Mouse (Mus musculus): ENCODE measurements at regions not wholly inside any gene's neighbourhood (a gene's known extent, or its start where the extent isn't known, plus 50 kb on each side); places are given as distances from the start of the nearest gene placed in this dataset.

DNA sequence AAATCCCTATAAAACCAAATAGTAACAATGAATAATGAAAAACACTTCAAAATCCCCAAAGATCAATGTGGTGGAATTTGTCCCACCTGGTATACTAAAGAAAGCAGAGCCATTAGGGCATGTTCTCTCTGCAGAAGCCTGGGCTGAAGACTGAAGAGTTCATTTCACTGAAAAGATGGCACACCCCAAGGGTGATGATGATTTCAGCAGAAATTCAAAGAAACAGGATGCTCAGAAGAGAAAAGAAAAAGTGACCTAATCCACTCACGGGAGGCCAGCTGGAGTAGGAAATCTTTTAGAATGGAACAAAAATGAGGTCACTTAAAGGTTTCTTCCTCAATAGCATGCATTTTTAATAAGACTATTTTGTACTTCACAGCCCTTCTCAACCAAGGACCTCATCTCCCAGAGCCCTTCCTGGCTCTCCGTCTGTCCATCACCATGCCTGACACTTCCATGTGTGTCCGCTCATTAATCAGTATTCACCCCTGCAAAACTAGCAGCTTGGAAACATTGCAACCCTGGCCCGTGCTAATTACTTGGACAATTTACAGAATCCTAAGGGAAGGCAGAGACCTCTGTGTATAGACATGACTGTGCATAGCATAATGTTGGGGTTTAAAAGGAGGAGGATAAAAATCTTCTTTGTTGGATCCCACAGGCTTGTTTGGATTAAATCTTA is 101.9 kb upstream of the F13a1 start:
- DNase-seq (ENCODE audit: low spot score in 2 of 2), result no peak
- intact Hi-C loops (cut with DNase I), result no loop called here

GRCm38 (mm10) chr13:37149961-37150360 is 99.9 kb upstream of the F13a1 start:
- intact Hi-C loops (cut with DNase I), result no loop called here
- DNase-seq (ENCODE audit: low spot score in 2 of 2), result no peak

DNA sequence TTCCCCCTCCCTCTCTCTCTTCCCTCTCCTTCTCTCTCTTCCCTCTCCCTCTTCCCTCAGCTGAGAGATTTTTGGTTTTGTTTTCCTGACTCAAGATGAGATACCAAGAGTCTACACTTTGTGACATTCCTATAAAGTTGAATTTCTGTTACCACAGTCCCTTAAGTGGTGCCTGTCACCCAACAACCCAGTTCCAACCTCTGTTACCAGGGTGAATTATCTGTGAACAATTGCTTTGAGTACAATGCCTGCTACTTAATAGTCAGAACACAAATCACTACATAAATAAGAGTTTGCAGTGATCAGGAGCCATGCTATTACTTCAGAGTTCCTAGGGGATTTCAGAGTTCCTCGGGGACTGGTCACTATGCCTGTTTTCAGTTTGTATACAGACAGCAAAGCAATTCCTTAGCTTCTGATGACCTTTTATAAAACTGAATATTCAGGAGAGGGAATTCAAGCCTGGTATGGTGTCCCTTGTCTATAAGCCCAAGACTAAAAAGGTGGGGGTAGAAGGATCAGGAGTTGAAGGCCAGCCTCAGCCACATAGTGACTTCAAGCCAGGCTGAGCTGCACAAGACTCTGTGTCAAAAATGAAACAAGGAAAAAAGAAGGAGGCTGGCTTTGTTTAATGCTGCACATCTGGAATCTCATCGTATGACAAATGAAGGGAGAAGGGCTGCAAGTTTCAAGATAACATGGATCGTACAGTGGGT is 99.2 kb upstream of the F13a1 start:
- no peak for DNase-seq (ENCODE audit: low spot score in 2 of 2)
- intact Hi-C loops (cut with DNase I), result no loop called here

GRCm38 (mm10) chr13:37148627-37149026 is 98.6 kb upstream of the F13a1 start:
- intact Hi-C loops (cut with DNase I), result no loop called here
- DNase-seq (ENCODE audit: low spot score in 2 of 2), result no peak

DNA sequence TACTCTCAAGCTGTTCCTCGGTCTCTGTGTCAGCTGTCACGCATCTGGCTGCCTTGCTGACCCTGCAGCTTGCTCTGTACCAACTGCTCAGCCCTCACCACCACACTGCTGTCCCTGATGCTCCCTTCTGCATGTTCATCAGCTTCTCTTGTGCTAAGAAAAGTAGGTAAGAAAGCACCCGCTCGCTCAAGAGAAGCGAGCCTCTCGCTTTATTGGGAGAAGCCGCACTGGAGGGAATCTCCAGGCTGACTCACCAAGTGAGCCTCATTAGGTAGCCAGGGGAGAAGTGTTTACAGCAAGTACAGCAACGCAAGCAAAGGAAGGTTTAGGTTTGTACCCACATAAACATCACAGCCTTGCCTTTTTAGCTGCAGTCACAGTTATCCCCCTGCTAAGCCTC is 97.7 kb upstream of the F13a1 start:
- peak in 1 of 2 experiments; percentile 23 for DNase-seq (ENCODE audit: low spot score in 2 of 2)
- intact Hi-C loops (cut with DNase I), result no loop called here

- DNase-seq (ENCODE audit: low spot score in 2 of 2), result no peak
- intact Hi-C loops (cut with DNase I), result no loop called here
Observed at GRCm38 (mm10) chr13:37142812-37143211, 92.8 kb upstream of the F13a1 start.

- intact Hi-C loops (cut with DNase I), result no loop called here
- peak in 1 of 2 experiments; percentile 33 for DNase-seq (ENCODE audit: low spot score in 2 of 2)
Observed at GRCm38 (mm10) chr13:37135115-37135514, 85.1 kb upstream of the F13a1 start.

- DNase-seq (ENCODE audit: low spot score in 2 of 2), result no peak
- intact Hi-C loops (cut with DNase I), result loop anchor here (5.0 kb wide), 1 partner anchor 242 kb away; no protein-coding TSS in a partner anchor
Observed at GRCm38 (mm10) chr13:37134518-37134917, 84.5 kb upstream of the F13a1 start.

DNA sequence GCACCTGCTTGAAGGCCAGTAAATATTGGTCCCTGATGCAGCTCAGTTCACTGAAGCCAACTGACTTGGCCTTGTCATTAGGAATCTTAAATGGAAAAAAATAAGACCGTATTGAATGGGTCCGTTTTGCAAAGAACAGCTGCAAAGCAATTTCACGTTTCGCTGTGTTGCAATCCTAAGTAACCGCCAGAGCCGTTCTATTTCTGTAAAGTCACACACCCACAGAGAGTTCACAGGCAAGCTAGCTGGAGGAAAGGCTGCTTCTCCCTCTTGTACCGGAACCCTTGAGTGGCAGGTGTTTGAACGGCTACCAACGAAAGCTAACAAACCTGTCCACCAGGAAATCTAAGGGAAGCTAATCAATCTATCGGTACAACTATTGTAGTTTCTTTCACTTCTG is 80.6 kb upstream of the F13a1 start:
- DNase-seq (ENCODE audit: low spot score in 2 of 2), result peak; percentile 13 to 40
- intact Hi-C loops (cut with DNase I), result loop anchor here (5.0 kb wide), 1 partner anchor 238 kb away; no protein-coding TSS in a partner anchor

GRCm38 (mm10) chr13:37121602-37122001 is 71.6 kb upstream of the F13a1 start:
- no peak for DNase-seq (ENCODE audit: low spot score in 2 of 2)
- intact Hi-C loops (cut with DNase I), result no loop called here

DNA sequence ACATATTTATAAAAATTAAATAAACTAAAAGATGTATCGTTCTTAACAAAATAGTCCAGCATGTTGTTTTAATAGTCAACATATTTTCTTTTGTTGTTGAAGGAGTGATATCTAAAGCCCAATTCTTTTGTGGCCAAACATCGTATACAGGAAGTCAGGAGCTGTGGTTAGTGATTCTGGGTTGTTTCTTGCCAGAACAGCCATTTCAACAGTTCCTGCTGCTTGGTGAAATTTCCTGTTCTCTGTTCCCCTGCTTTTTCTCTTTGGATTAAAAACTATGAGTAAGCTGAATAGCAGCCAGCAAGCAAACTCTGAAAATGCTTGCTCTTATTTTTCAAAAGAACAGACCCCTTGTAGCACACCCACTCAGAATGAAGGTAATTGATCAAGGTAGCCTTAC is 70.2 kb upstream of the F13a1 start:
- intact Hi-C loops (cut with DNase I), result no loop called here
- no peak for DNase-seq (ENCODE audit: low spot score in 2 of 2)

- no peak for DNase-seq (ENCODE audit: low spot score in 2 of 2)
Observed at GRCm38 (mm10) chr13:37114324-37114723, 64.3 kb upstream of the F13a1 start.

GRCm38 (mm10) chr13:37111747-37112146 is 61.7 kb upstream of the F13a1 start:
- intact Hi-C loops (cut with DNase I), result no loop called here
- no peak for DNase-seq (ENCODE audit: low spot score in 2 of 2)

More at GRCm38 (mm10) chr13:37114324-37114723, 64.3 kb upstream of the F13a1 start:
- intact Hi-C loops (cut with DNase I), result no loop called here

GRCm38 (mm10) chr13:37107721-37108120 is 57.7 kb upstream of the F13a1 start:
- intact Hi-C loops (cut with DNase I), result no loop called here
- no peak for DNase-seq (ENCODE audit: low spot score in 2 of 2)

DNA sequence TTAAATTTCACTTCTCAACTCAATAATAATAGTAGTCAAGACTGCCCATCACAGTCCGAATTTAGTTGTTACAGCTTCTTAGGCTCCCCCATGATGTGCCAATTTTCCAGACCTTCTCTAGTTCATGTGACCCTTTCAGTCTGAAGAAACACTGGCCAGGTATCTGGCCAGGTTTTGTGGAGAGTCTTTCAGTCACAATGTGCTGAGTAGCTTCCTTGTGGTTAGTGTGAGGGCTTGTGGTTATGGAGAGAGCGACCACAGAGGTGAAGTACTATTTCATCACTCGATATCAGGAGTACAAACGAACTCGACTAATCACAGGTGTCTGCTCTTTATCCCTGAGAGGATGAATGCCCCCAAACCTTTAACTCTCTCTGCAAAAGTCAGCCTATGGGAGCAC is 56.0 kb upstream of the F13a1 start:
- intact Hi-C loops (cut with DNase I), result no loop called here
- no peak for DNase-seq (ENCODE audit: low spot score in 2 of 2)

- DNase-seq (ENCODE audit: low spot score in 2 of 2), result no peak
- intact Hi-C loops (cut with DNase I), result no loop called here
Observed at GRCm38 (mm10) chr13:37104410-37105294, 54.6 kb upstream of the F13a1 start.

DNA sequence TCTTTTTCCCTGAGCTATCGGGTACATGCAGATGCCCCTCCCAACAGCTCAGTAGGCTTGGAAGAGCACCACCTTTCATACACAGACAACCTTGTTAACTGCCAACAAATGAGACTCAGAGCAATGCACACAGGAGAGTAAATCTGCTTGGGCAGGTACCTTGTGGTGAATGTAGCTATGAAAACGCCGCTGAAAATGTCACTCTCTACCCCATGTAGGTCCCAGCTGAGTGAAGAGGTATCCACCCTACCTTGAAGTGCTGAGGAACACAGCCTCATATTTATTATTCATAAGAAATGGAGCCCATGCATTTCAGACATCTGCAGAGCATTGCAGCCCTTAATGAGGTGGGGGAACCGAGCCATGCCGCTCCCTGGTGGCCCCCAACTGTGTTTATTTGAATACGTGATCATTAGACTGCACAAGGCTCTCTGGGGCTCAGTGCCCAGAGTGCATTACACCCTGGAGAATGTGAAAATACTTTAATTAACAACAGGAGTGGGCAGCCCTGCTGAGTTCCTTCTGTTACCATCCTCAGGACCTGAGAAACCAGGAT is 53.8 kb upstream of the F13a1 start:
- DNase-seq (ENCODE audit: low spot score in 2 of 2), result peak in 1 of 2 experiments; percentile 5
- intact Hi-C loops (cut with DNase I), result no loop called here

GRCm38 (mm10) chr13:37101755-37102154 is 51.7 kb upstream of the F13a1 start:
- DNase-seq (ENCODE audit: low spot score in 2 of 2), result no peak
- intact Hi-C loops (cut with DNase I), result no loop called here

All from left cerebral cortex, postnatal 14 days (tissue).